Mouse (Mus musculus): ENCODE measurements around the gene Mdfic. TPM values are rescaled to one million over a fixed set of nuclear protein-coding genes. Genes with fewer than 3 reads are reported as not detected.
"Not testable (repeated sequence)": the region's sequence is repeated elsewhere in the genome, so short reads cannot be mapped to it uniquely, and the experiment has no call there.

The Mdfic gene
- 1.1 and 1.5 TPM in 2 replicates for polyA plus RNA-seq (2015; fragmentation: Nextera tagmentation; extraction: Ambion mirVana)

DNA sequence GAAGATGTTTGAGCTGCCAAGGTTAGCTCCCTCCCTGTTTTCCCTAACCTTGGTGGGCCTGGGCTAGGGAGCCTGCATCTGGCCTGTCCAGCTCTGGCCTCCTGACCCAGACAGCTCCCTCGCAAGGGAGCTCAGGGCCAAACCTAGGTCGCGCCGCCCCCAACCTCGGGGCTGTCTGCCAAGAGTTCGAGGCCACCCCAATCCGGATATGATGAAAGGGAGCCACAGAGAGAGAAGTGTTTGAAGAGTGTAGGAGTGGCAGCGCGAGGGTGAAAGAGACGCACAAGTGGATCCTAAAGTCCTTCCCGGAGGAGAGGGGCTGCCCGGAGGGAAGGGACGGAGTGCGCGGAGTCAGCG is at the start of gene Mdfic:
Gene Mdfic (plus strand): TSS at position 201 of the 357 bp plus-strand sequence.
- peaks cover 15% of the 10 kb centered on the region for H3K4me1 ChIP-seq
- 2% methylated on average over 16 of the region's 16 CpGs for WGBS
- H3K4me2 ChIP-seq, result peak within 1 kb of the TSS; percentile 89
- H3K4me3 ChIP-seq (replicated peaks), result peak within 1 kb of the TSS; percentile 49
- no peaks in the 10 kb centered on the region for H3K9me3 ChIP-seq (replicated peaks)
- H3K36me3 ChIP-seq, result no peaks in the 10 kb centered on the region
- 0 out of 2 replicates have a peak, but pooled peaks have one; percentile 22 for ATAC-seq (ENCODE audit: low FRiP score)
- H3K9ac ChIP-seq (replicated peaks), result peak within 1 kb of the TSS; percentile 48
- H3K27ac ChIP-seq (replicated peaks), result no peak within 1 kb of the TSS
- 0 out of 2 replicates have a peak, but pooled peaks cover 8% of the 10 kb centered on the region for H3K27me3 ChIP-seq (replicated peaks)

DNA sequence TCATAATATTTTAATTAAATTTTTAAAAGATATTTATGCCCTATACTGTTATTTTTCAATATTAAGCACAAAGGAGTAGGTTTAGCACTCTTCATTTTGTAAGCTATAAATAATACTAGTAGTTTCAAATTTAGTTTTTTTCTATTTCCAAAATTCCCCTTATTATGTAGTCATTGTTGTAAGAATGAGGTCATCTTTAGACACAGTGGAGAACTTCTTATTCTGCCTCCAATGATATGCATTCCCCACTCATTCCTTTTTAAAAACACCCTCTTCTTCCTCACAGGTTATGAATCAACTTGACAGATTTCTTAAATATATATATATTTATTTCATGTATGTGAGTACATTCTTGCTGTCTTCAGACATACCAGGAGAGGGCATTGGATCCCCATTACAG is 49.1 kb upstream of the Mdfic start:
- Histone ChIP-seq H3K36me3 (no peaks in the 10 kb centered on the region), H3K9me3 (replicated peaks) (no peaks in the 10 kb centered on the region), H3K27ac (replicated peaks) (no peak overlapping the region), H3K4me1 (no peaks in the 10 kb centered on the region), H3K27me3 (replicated peaks) (no peaks in the 10 kb centered on the region), H3K4me2 (no peak overlapping the region), H3K4me3 (replicated peaks) (no peak overlapping the region), H3K9ac (replicated peaks) (no peak overlapping the region)
- ATAC-seq (ENCODE audit: low FRiP score), result no peak

DNA sequence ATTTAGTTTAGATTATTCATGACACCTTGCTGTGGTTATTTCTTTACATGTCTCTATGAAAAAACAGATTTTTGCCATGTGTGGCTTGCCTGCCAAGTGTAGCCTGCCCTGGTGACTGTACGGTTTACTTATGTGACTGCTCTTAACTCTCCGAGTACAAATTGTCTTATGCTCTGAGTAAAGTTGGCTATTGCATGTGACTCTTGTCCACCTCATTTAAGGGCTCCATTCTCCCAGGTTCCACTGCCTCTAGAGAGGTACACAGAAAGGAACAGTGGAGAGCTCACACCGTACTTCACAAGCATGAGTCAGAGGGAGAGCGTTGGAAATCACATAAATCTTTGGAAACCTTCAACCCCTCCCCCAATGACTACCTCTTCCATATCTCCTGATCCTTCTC is 10.4 kb upstream of the Mdfic start:
- H3K27me3 ChIP-seq (replicated peaks), result no peaks in the 10 kb centered on the region
- H3K9ac ChIP-seq (replicated peaks), result no peak overlapping the region
- 91% methylated on average over 4 of the region's 4 CpGs for WGBS
- no peaks in the 10 kb centered on the region for H3K4me1 ChIP-seq
- no peak overlapping the region for H3K27ac ChIP-seq (replicated peaks)
- no peak for ATAC-seq (ENCODE audit: low FRiP score)
- H3K4me2 ChIP-seq, result no peak overlapping the region
- H3K9me3 ChIP-seq (replicated peaks), result no peaks in the 10 kb centered on the region
- no peaks in the 10 kb centered on the region for H3K36me3 ChIP-seq
- H3K4me3 ChIP-seq (replicated peaks), result no peak overlapping the region

DNA sequence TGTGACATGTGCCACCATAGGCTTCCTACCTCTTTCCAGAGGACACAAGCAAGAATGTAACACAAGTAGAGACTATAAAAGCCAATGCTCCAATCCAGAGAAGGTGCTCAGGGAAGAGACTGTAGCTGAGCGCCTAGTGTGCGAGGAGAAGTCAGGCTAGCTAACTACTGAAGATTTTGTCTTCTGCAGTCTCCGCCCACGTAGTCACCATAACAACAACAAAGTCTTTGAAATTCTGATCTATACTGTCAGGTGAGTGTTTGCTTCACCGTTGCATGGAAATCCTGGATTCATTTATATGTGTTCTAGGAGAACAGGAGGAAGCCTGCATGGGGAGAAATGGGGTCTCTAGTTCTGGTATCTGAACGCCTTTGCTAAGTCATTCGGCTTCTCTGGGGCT is 9.8 kb upstream of the Mdfic start:
- Histone ChIP-seq H3K36me3 (no peaks in the 10 kb centered on the region), H3K27ac (replicated peaks) (no peak overlapping the region), H3K4me1 (no peaks in the 10 kb centered on the region), H3K27me3 (replicated peaks) (no peaks in the 10 kb centered on the region), H3K9ac (replicated peaks) (no peak overlapping the region), H3K9me3 (replicated peaks) (no peaks in the 10 kb centered on the region), H3K4me2 (no peak overlapping the region), H3K4me3 (replicated peaks) (no peak overlapping the region)
- ATAC-seq (ENCODE audit: low FRiP score), result no peak
- WGBS, result 87% methylated on average over 7 of the region's 7 CpGs

DNA sequence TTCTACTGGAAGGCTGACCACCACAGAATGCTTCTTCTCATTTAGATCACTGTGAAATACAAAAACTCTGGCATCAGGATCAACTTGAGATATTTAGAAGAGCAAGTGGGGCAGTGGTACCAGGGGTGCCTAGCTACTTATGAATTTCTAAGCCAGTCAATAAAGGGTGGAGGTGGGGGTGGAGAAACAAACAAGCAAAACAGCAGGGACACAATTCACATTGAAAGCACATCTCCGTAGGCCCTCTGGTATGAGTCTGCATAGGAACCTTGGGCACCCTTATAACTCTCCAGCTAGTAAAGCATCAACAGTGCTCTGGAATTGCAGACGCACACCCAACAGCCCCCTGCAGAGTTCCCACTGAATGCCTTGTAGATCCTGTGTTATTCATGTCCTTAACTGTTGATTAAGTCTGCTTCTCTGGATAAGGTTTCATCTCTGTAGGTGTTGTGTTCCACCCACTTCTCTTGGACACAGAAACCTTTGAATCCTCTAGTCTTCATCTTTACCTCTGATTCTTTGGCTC is 7.5 kb upstream of the Mdfic start:
- H3K36me3 ChIP-seq, result no peaks in the 10 kb centered on the region
- H3K4me3 ChIP-seq (replicated peaks), result no peak overlapping the region
- H3K4me1 ChIP-seq, result no peaks in the 10 kb centered on the region
- H3K27ac ChIP-seq (replicated peaks), result no peak overlapping the region
- H3K9me3 ChIP-seq (replicated peaks), result no peaks in the 10 kb centered on the region
- no peak overlapping the region for H3K9ac ChIP-seq (replicated peaks)
- H3K27me3 ChIP-seq (replicated peaks), result no peaks in the 10 kb centered on the region
- no peak overlapping the region for H3K4me2 ChIP-seq
- ATAC-seq (ENCODE audit: low FRiP score), result no peak
- 17% methylated on average over 2 of the region's 2 CpGs for WGBS

DNA sequence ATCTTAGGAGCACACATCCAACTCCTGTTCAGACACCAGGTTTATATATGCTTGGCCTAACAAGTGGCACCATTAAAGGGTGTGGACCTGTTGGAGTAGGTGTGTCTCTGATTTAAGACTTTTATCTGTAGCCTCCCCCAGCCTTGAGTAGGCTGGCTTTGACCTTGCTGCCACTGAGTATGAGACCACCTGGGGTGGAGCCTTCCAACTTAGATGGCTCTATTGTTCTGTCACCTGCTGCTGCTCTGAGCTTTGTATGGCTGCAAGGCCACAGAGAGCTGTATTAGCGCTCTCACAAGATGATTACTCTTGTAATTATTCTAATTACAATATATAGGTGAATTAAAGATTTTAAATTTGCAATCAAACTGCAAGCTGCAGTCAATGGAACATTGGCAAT is 6.4 kb upstream of the Mdfic start:
- not testable (repeated sequence) for H3K4me1 ChIP-seq; H3K4me2 ChIP-seq; H3K27me3 ChIP-seq (replicated peaks); H3K4me3 ChIP-seq (replicated peaks); H3K9ac ChIP-seq (replicated peaks); H3K27ac ChIP-seq (replicated peaks); ATAC-seq (ENCODE audit: low FRiP score); H3K36me3 ChIP-seq; H3K9me3 ChIP-seq (replicated peaks)
- WGBS, result 60% methylated on average over 1 of the region's 1 CpGs

DNA sequence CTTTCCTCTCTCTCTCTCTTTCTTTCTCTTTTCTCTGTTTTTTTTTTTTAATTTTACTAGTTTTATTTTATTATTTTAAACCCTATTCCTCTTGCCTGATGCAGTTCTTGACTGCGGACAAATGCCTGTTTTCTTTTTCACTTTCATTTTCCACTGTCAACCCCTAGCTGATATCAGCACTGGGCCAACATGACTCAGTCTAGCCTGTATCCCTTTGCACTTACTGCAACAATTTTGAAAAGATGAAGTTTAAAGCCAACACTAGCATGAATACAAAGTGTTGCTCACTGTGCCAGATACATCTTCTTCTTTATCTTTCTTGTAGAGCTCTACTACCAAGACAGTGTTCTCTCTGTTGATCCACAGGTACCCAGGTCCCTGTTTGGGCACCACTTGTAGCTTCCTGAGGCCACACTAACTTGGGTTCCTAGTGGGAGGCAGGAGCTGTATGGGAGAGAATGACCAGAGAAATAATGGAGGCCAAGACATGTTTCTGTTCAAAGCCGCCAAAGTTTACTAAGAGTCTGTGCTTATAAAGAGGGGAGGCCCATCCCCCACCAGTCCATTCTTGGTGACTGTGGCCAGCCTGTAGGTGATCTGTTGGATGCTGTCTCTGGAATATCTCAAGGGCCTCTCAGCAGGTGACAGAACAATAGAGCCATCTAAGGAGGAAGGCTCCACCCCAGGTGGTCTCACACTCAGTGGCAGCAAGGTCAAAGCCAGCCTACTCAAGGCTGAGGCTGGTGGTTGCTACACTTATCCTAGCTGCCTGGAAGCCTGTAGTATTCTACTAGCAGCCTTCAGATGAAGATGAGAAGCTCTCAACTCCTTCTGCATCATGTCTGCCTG is 5.2 kb upstream of the Mdfic start:
- H3K27me3 ChIP-seq (replicated peaks), result 0 out of 2 replicates have a peak, but pooled peaks cover 4% of the 10 kb centered on the region
- H3K9me3 ChIP-seq (replicated peaks), result no peaks in the 10 kb centered on the region
- H3K9ac ChIP-seq (replicated peaks), result no peak overlapping the region
- WGBS, result 98% methylated on average over 2 of the region's 2 CpGs
- no peak overlapping the region for H3K4me2 ChIP-seq
- H3K4me1 ChIP-seq, result no peaks in the 10 kb centered on the region
- no peak overlapping the region for H3K4me3 ChIP-seq (replicated peaks)
- H3K27ac ChIP-seq (replicated peaks), result no peak overlapping the region
- ATAC-seq (ENCODE audit: low FRiP score), result no peak
- H3K36me3 ChIP-seq, result no peaks in the 10 kb centered on the region

DNA sequence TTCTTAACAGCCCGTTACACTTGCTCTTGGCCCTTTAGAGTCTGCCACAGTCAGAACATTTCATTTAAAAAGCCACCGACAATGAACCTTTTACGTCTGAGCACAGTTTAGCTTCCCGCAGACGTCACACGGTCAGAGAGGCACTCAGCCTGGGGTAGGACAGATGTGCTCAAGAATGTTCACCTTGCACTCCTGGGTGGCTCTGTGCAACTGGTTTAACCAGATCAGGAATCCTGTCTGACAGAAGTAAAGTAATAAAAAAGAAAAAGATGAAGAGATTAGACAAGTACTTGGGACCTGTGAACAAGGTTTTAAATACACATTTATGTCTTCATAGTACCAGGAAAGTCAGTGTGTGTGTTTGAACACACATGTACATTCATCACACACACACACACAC is 542 bp upstream of the Mdfic start:
- 60% methylated on average over 6 of the region's 6 CpGs for WGBS
- no peak overlapping the region for H3K9ac ChIP-seq (replicated peaks)
- no peaks in the 10 kb centered on the region for H3K36me3 ChIP-seq
- H3K4me3 ChIP-seq (replicated peaks), result no peak overlapping the region
- H3K27me3 ChIP-seq (replicated peaks), result 0 out of 2 replicates have a peak, but pooled peaks cover 8% of the 10 kb centered on the region
- H3K4me1 ChIP-seq, result peaks cover 15% of the 10 kb centered on the region
- H3K9me3 ChIP-seq (replicated peaks), result no peaks in the 10 kb centered on the region
- ATAC-seq (ENCODE audit: low FRiP score), result no peak
- H3K27ac ChIP-seq (replicated peaks), result no peak overlapping the region
- H3K4me2 ChIP-seq, result no peak overlapping the region

DNA sequence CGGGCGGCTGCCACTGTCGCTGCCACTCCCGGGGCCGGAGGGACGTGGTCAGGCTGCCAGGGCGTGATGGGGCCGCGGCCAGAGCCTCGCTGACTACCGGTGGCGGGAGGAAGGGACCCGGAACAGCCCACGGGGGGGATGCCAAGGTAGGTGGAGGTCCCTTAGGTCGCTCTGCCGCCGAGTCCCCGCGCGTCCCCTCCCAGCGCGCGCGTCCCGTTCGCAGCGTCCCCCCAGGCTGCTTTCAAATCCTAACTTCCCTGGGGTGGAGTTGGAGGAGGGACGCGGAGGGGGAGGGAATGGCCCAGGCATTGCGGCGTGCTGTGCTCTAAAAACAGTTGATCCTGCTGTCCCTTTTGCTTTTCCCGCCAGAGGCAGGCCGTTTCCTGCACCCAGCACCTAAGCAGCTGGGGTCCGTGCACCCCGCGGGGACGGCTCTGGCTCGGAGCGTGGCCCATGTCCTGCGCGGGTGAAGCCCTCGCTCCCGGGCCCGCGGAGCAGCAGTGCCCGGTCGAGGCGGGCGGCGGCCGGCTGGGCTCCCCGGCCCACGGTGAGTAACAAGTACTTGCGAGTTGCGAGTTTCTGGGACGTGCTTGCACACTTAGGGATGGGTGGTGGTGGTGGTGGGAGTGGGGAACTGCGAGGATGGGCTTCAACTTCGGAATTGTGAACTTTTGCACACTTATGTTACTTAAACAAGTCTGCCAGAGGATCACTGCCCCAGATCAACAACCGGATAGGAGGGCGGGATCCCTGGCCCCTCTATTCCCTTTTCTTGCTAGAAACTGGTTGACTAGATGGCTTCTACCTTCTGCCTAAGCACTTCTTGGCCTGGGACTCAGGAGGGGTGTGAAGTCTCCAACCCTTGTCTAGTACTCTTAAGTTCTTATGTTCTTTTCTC is 606 bp downstream of the Mdfic start:
- H3K9ac ChIP-seq (replicated peaks), result peak overlapping the region; percentile 48
- no peaks in the 10 kb centered on the region for H3K9me3 ChIP-seq (replicated peaks)
- peak; percentile 76 for ATAC-seq (ENCODE audit: low FRiP score)
- peaks cover 15% of the 10 kb centered on the region for H3K4me1 ChIP-seq
- peak overlapping the region; percentile 49 for H3K4me3 ChIP-seq (replicated peaks)
- peak overlapping the region; percentile 89 for H3K4me2 ChIP-seq
- 1% methylated on average over 60 of the region's 60 CpGs for WGBS
- H3K27ac ChIP-seq (replicated peaks), result no peak overlapping the region
- 0 out of 2 replicates have a peak, but pooled peaks cover 8% of the 10 kb centered on the region for H3K27me3 ChIP-seq (replicated peaks)
- no peaks in the 10 kb centered on the region for H3K36me3 ChIP-seq

DNA sequence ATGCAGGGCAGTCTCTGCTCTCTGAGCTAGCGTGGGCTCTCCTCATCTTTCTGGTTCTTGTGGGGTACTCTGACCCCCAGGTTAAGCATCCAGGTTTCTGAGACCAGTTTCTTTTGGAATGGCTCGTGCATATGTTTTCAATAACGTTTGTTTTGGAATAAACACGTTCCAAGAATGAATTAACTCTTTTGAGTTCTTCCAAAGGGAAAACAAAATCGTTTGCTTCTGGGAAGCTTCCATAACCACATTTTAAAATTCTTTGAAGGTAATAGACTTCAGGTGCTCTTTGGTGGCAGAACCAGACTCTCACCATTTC is 1.2 kb downstream of the Mdfic start:
- no peak overlapping the region for H3K9ac ChIP-seq (replicated peaks)
- no peaks in the 10 kb centered on the region for H3K9me3 ChIP-seq (replicated peaks)
- 0 out of 2 replicates have a peak, but pooled peaks cover 8% of the 10 kb centered on the region for H3K27me3 ChIP-seq (replicated peaks)
- H3K27ac ChIP-seq (replicated peaks), result no peak overlapping the region
- no peaks in the 10 kb centered on the region for H3K36me3 ChIP-seq
- 39% methylated on average over 5 of the region's 5 CpGs for WGBS
- H3K4me3 ChIP-seq (replicated peaks), result peak overlapping the region; percentile 49
- no peak for ATAC-seq (ENCODE audit: low FRiP score)
- peak overlapping the region; percentile 89 for H3K4me2 ChIP-seq
- peaks cover 15% of the 10 kb centered on the region for H3K4me1 ChIP-seq

DNA sequence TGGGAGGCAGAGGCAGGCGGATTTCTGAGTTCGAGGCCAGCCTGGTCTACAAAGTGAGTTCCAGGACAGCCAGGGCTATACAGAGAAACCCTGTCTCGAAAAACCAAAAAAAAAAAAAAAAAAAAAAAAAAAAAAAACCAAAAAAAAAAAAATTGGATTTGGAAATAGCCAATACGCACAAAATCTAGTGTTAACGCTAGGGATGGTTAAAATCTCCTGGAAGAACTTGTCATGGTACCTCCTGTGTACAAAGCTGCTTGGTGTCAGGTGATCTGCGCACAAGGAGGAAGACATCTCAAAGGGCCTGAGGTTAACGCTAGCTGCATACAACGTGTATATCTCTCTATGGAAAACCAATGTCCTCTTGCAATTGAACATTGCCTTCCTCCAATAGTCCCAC is 2.2 kb downstream of the Mdfic start:
- H3K4me3 ChIP-seq (replicated peaks); H3K27ac ChIP-seq (replicated peaks); ATAC-seq (ENCODE audit: low FRiP score); H3K36me3 ChIP-seq; H3K9ac ChIP-seq (replicated peaks); H3K27me3 ChIP-seq (replicated peaks); H3K4me2 ChIP-seq; H3K9me3 ChIP-seq (replicated peaks): not testable (repeated sequence)
- WGBS, result 90% methylated on average over 8 of the region's 8 CpGs
- H3K4me1 ChIP-seq, result peaks cover 15% of the 10 kb centered on the region
